Mouse (Mus musculus): ENCODE measurements at regions not wholly inside any gene's neighbourhood (a gene's known extent, or its start where the extent isn't known, plus 50 kb on each side); places are given as distances from the start of the nearest gene placed in this dataset.

DNA sequence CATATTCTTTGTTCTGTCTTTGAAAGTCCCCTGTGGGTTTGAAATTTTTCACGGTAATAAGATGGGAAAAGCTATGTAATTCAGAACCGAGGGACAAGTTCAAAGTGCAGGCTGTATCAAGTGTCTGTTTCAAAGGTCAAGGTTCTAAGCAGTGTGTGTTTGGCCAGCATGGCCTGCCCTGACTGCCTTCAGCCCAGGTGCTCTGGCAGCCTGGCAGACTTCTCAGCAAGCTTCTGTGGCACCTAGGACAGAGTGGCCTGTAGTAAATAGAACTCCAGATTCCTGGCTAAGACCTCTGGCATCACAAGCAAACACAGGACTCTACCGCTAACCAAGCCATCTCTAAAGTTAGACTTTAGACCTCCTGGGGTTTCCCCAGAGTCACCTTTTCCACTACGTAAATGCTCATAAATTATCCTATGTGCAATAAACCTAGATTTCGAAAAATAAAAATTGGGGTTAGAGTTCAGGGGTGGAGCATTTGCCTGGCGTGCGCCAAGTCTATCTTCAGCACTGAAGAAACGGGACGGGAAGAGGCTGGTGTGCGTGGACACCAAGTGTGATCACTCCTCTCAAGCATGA, 436.5 kb upstream of the Mgmt start:
- DNase-seq: no peak

- DNase-seq: no peak
Observed at GRCm38 (mm10) chr7:136477135-136477534, 417.3 kb upstream of the Mgmt start.

DNA sequence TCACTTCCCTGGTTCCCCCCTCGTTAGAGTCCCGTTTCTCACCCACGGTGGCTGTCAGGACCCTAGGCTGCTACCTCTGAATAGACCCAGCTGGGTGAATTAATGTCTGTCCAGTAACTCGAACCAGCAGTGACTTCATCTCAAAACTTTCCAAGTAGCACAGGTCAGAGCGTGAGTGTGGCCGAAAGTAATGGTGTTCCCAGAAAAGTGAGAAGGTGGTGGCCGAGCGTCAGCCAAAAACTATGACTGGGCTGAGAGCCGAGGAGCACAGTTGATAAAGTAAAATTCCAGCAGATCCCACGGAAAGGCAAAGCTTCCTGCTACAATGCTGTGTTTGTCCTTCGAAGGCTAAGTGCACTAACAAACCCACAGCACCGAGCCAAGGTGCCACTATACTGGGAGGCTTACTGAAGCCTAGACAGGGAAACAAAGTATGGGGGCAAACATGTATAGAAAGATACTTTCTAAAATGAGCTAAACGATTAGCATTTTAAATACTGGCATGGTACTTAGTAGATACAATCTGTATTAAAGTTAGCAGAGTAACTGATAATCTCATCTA, 413.7 kb upstream of the Mgmt start:
- no peak for DNase-seq

DNA sequence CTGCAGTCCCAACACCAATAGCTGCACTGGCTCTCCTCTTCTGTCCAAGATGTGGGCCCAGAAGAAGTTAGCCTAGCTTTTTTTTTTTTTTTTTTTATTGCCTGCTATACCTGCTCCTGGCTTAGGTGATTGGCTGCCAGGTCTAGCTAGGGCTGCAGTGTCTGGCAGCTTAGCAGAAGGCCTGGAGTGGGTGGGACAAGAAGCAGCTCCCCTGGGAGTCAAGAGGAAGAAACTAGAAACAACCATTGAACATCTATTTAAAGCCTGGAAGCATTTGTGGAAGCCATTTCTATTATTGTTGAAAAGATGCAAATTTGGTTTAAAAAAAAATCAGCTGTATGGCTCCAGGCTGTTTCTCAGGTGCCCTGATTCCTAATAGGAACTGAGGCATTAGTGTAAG, 411.2 kb upstream of the Mgmt start:
- DNase-seq: no peak

DNA sequence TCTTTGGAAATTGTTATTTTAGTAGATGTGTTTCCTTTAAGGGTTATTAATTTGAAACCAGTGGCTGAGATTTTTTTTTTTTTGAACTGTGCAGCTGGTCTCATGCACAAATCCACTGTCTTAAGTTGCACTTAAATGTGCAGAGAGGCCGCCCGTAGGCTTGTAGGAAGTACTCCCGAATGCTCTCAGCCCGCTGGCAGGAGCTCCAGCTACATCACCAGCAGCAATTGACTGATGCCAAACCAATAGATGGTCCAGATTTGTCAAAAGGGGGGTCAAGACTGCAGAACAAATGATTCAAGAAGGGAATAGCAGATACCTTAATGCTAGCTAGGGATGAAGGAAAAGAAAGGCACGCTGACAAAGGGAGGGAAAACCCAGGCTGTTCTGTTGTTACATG, 406.9 kb upstream of the Mgmt start:
- DNase-seq: no peak

GRCm38 (mm10) chr7:136494862-136495261, 399.6 kb upstream of the Mgmt start:
- DNase-seq: no peak

GRCm38 (mm10) chr7:136496335-136497242, 397.8 kb upstream of the Mgmt start:
- peak; percentile 29 for DNase-seq

DNA sequence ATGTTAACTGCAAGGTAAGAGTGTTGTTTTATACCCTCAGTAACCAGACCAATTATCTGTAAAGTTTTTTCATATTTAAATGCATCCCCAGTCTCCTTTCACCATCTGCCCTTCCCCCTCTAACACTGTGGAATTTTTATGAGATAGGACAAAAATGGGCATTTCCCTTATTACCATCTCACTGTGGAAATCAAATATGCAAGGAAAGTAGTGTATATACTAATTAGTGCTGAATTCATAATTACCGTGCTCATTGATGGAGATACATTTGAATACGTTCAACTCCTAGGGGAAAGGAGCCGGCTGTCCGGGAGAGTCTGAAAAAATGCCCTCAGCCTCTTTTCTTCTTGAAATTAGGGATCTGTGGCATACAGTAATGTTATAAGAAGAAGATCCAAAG, 394.4 kb upstream of the Mgmt start:
- no peak for DNase-seq

- no peak for DNase-seq
Observed at GRCm38 (mm10) chr7:136501094-136501493, 393.3 kb upstream of the Mgmt start.

DNA sequence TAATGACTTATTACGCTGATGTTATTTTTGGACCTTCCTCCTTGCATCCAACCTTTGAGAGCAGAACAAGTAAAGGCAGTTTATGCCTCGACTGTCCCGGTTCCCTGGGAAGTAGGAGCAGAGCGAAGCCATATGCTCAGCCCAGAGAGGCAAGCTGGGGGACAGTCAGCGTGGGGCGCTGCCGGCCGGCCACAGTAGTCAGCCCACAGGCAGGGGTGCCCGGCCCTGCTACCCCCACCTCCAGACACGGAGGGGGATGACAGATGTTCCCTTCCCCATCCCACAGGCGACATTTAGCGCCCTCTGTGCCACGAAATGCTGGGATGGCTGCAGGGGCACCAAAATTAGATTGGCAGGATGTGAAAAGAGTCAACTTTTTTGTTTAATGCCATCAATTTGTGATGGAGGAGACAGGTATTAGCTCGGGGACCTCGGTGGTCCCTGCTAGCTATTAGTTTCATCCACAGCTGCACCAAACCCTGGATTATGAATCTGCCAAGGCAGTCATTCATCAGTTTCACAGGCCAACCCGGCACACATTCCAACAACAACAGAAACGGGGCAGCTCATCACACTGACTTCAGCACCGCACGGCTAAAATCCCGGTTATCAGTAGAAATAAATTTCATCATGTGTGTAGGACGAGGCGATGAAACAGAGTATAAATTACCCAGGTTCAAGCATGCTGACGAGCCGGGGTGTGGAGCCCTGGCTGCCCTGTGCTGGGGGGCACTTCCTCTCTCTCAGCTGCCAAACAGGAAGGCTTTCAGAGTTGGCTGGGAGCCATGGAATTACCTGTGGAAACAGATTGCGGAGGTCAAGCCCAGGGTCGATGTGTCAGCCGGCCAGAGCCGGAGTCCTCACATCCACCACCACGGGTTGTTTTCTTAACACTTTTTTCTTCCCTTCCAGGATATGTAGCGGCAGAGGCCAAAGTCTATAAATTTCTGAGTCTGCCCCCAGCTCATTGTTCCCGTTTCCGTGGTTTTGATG, 392.3 kb upstream of the Mgmt start:
- no peak for DNase-seq

DNA sequence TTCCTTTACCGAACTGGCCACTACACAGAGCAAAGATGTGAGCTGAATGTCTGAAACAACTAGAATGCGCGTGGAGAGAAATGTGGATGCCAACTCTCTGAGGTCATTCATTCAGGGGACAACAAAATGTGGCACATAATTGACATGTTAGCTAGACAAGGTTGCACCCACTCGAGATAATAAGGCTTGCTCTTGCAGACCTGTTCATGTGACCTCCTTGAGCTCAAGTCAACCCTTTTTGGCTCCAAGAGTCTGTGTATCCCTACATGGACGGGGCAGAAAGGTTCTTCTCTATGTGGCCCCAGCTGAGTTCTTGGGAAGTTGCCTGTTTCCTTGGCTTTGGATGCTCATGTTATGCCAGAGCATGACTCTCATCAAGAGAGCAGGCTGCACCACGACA, 383.0 kb upstream of the Mgmt start:
- no peak for DNase-seq

DNA sequence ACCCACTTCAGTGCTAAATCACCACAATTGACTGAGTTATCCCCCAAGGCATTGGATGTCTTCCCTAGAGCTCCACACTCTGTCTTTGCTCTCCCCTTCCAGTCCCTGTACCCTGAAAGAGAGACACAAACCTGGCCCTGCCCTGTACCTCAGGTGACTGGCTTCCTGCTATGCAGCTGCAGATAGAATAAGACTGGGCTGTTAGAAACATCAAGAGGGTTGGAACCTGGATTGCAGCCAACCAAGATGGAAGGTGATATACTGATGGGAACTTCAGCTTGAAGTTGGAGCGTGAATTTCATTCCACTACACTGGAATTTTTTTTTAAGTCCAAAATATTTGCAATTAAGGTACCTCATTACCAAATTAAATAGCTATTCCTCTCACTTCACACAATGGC, 379.0 kb upstream of the Mgmt start:
- DNase-seq: no peak

DNA sequence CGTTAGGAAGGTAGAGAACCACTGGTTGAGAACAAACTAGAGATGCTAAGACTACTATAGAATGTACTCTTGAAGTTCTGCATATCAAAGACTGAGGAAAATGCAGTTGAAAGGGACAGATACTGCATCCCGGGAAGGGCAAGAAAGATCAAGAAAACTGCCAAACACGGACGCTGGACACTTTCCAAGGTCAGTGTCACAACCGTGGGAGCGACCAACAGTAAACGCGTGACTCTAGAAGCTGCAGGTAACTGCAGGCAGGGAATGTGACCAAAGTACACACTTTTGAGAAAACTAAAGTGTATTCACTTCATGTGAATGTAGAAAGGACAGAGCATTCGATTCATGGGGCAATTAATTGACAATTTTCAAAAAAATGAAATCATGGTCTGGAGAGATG, 368.6 kb upstream of the Mgmt start:
- no peak for DNase-seq

DNA sequence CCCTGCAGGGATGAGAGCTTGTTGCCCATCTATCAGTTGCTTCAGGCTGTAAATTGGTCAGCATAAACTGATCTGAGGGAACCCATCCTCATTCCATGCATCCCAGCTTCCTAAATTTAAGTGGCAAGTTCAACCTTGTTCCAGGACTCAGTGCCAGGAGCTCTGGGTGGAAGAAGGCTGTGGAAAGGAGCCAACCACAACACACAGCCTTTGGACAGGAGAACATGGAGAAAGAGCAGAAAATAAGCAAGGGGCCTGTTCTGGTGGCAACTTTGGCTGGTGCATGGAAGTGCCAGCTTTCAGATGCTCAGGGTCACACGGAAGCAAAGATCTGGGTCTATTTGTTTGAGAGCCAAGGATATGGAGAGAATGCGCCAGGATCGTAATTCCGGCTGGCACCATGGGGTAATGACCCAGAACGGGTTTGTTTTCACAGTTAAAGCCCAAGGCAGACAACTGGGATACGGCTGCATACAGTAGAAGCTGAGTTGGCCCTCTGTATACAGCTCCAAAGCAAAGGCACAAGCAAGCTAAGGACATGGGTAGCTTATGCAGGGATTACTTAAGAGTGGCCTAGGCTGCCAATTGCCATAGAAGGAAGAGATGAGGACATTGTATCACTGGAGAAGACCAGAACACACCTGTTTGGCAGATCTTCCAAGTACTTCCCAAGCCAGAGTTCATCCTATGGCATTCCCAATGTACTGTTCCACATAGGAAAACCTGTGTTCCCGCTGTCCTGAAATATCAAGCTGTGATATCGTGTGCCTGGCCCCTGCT, 364.2 kb upstream of the Mgmt start:
- DNase-seq: no peak

DNA sequence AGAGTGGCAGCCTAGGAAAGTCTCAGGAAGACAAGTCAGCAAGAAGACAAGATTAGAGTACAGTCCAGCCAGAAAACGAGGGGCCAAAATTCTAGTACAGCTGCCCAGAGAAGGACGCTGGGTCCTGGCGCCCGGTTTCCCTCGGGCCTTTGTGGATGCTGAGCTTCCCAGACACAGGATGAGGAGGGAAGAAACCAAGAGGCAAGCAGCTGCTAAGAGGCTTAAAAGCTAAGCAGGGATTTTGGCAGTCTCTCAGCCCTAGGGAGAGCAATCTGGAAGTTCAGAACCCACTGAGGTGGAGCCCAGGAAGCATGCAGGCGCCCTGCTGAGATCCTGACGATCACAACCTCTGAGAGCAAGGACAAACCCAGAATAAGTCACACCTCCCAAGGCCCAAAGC, 363.1 kb upstream of the Mgmt start:
- DNase-seq: no peak

GRCm38 (mm10) chr7:136541876-136542655, 352.3 kb upstream of the Mgmt start:
- no peak for DNase-seq

DNA sequence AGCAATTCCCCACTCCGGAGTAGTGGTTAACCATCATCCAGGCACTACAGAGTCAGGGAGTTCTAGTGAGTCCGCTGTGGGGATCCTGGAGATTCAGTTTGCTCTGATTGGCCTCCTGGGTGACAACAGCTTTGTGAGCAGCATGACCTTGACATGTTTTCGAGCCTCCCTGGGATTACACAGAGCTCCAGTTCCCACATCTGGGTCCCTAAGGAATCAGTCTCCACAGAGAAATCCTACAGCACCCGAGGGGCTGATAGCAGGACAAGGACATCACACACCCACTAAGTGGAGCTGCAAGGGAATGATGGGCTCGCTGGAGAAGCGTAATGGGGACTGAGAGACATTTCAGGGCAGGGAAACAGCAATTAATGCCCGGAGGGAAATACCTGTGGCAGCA, 351.5 kb upstream of the Mgmt start:
- DNase-seq: no peak

DNA sequence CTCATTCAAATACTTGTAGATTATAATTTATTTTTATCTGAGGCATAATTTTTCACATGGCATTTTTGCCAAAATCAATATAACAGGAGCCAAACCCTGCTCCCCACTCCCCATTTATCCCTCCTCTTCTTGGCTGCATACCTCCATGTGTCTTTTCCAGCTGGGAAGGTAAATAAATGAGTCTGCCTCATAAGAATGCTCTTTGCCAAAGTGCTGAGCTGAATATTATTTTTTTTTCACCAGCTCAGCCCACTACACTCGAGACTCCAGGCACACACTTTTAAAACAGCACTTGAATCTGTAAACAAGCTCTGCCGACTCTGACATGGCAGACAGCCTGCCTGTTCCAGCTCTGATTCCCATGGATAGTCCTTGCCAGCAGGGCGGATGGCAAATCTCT, 346.6 kb upstream of the Mgmt start:
- DNase-seq: peak; percentile 4

GRCm38 (mm10) chr7:136556436-136556835, 338.0 kb upstream of the Mgmt start:
- DNase-seq: no peak

DNA sequence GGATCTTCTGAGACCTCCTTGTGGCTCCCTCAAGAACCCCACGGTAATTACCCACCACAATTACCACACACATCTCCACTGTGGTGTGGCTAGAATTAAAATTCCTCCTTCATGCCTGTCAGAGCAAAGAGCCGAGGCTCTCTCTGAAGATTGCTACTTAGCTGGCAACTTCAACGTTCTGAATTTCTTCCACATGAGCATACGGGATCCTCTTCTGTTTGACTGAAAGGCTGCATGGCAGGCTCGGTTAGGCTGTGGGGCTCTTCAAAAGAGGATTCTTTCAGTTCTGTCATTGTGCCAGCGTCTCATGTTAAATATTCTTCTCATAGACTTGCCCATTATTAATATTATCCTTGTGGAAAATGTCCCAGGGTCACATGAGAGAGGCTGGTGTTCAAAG, 334.9 kb upstream of the Mgmt start:
- DNase-seq: no peak

DNA sequence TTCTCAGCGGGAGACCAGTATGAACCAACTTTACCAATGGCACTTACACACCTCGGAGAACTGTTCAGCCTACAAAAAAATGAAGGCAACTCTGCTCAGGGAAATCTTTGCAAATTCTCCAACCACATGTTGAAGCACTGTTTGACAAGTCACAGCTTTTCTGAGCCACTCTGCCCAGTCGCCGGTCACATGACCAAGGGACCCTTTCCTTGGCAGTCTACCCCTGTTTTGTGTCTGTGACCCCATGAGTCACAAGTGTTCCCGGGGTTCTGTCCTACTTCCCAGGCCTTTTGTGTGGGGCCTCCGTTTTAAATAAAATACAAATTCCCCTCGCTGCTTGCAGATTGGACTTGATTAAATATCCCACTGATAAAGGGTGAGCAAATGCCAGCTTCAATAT, 323.5 kb upstream of the Mgmt start:
- DNase-seq: no peak

All from layer of hippocampus, adult 9-11 months (tissue).